Comparison of ENCODE assay signal across 8 mouse cellular contexts in genomic region chr7:123214365-123215075, GRCm38 (mm10). TPM values are rescaled to one million over a fixed set of nuclear protein-coding genes. Genes with fewer than 3 reads are reported as not detected.
DNase-seq lines count a peak whose midpoint lies in the region; ATAC-seq and TF ChIP-seq lines count a peak whose summit lies in the region.

Slc5a11 (plus strand) TSS chr7:123214780.

- no peaks in the 10 kb centered on the region for H3K36me3 ChIP-seq in midbrain, embryonic 10.5 days
- no peaks in the 10 kb centered on the region for H3K36me3 ChIP-seq in midbrain, embryonic 15.5 days (replicated peaks)
- no peaks in the 10 kb centered on the region for H3K36me3 ChIP-seq in heart, embryonic 15.5 days
- H3K36me3 ChIP-seq in stomach, postnatal 0 days (ENCODE audit: control insufficient read depth, insufficient read depth, low read length) = no peaks in the 10 kb centered on the region

- H3K4me3 ChIP-seq in midbrain, embryonic 10.5 days = no peak within 1 kb of the TSS
- no peak within 1 kb of the TSS for H3K4me3 ChIP-seq in midbrain, embryonic 15.5 days
- no peak within 1 kb of the TSS for H3K4me3 ChIP-seq in heart, embryonic 15.5 days
- no peak within 1 kb of the TSS for H3K4me3 ChIP-seq in stomach, postnatal 0 days (ENCODE audit: low read depth, low read length)

- WGBS in midbrain, embryonic 10.5 days = 30% methylated on average over 8 of the region's 8 CpGs
- 31% methylated on average over 8 of the region's 8 CpGs for WGBS in midbrain, embryonic 15.5 days
- 38% methylated on average over 8 of the region's 8 CpGs for WGBS in heart, embryonic 15.5 days
- WGBS in stomach, postnatal 0 days = 34% methylated on average over 7 of the region's 8 CpGs

- peaks cover 38% of the 10 kb centered on the region for H3K4me1 ChIP-seq in midbrain, embryonic 10.5 days
- H3K4me1 ChIP-seq in midbrain, embryonic 15.5 days = 0 out of 2 replicates have a peak, but pooled peaks cover 5% of the 10 kb centered on the region
- peaks cover 16% of the 10 kb centered on the region for H3K4me1 ChIP-seq in heart, embryonic 15.5 days (replicated peaks)
- H3K4me1 ChIP-seq in stomach, postnatal 0 days (replicated peaks; ENCODE audit: control insufficient read depth, insufficient read depth) = no peaks in the 10 kb centered on the region

- ATAC-seq in midbrain, embryonic 15.5 days (replicated peaks) = no peak
- ATAC-seq in heart, embryonic 15.5 days (replicated peaks; ENCODE audit: insufficient number of reproducible peaks, insufficient read depth, low FRiP score, low read depth) = peak; percentile 53; the same call in 1 of the 2 replicates
- peak; percentile 47; the same call in 1 of the 2 replicates for ATAC-seq in stomach, postnatal 0 days (ENCODE audit: low FRiP score, low TSS enrichment)
- no peak for ATAC-seq in cerebellum, adult (ENCODE audit: insufficient number of reproducible peaks, low FRiP score, low TSS enrichment)

- no peaks in the 10 kb centered on the region for H3K27me3 ChIP-seq in midbrain, embryonic 10.5 days (ENCODE audit: low read depth, poor library complexity, severe bottlenecking)
- no peaks in the 10 kb centered on the region for H3K27me3 ChIP-seq in midbrain, embryonic 15.5 days (replicated peaks)
- H3K27me3 ChIP-seq in heart, embryonic 15.5 days = no peaks in the 10 kb centered on the region
- no peaks in the 10 kb centered on the region for H3K27me3 ChIP-seq in stomach, postnatal 0 days (ENCODE audit: control insufficient read depth, insufficient read depth, low read length)

- TF ChIP-seq CTCF in stomach, postnatal 0 days (IDR thresholded peaks at IDR 0.05; ENCODE audit: low read depth) = peak; percentile 33; the same call in 1 of the 2 replicates

- no peaks in the 10 kb centered on the region for H3K9me3 ChIP-seq in midbrain, embryonic 10.5 days (replicated peaks)
- H3K9me3 ChIP-seq in midbrain, embryonic 15.5 days = no peaks in the 10 kb centered on the region
- no peaks in the 10 kb centered on the region for H3K9me3 ChIP-seq in heart, embryonic 15.5 days (replicated peaks)
- H3K9me3 ChIP-seq in stomach, postnatal 0 days (ENCODE audit: control insufficient read depth, low read length) = no peaks in the 10 kb centered on the region

- H3K4me2 ChIP-seq in midbrain, embryonic 15.5 days = no peak within 1 kb of the TSS
- H3K4me2 ChIP-seq in heart, embryonic 15.5 days = no peak within 1 kb of the TSS
- H3K4me2 ChIP-seq in stomach, postnatal 0 days (replicated peaks; ENCODE audit: low read depth) = no peak within 1 kb of the TSS

- no peak for TF ChIP-seq EP300 in stomach, postnatal 0 days (optimal IDR thresholded peaks at IDR 0.05)

- DNase-seq in midbrain, embryonic 10.5 days (ENCODE audit: low spot score) = no peak
- DNase-seq in kidney, postnatal 36 days = peak; percentile 88 to 91
- DNase-seq in stomach, postnatal 0 days (ENCODE audit: low spot score) = no peak
- DNase-seq in urinary bladder, postnatal 4 days (ENCODE audit: low spot score in 2 of 2) = no peak
- no peak for DNase-seq in urinary bladder, postnatal 10 days (ENCODE audit: low spot score)

- no peak within 1 kb of the TSS for H3K9ac ChIP-seq in midbrain, embryonic 15.5 days
- H3K9ac ChIP-seq in heart, embryonic 15.5 days = no peak within 1 kb of the TSS
- no peak within 1 kb of the TSS; the same call in 1 of the 2 replicates for H3K9ac ChIP-seq in stomach, postnatal 0 days (ENCODE audit: low read length)

- peak within 1 kb of the TSS; percentile 75 for H3K27ac ChIP-seq in midbrain, embryonic 10.5 days (replicated peaks)
- no peak within 1 kb of the TSS for H3K27ac ChIP-seq in midbrain, embryonic 15.5 days
- no peak within 1 kb of the TSS for H3K27ac ChIP-seq in heart, embryonic 15.5 days
- no peak within 1 kb of the TSS for H3K27ac ChIP-seq in stomach, postnatal 0 days (replicated peaks)

RNA-seq across cellular contexts. Expression of gene Slc5a11, which starts in this region (rescaled TPM):
- polyA plus RNA-seq in midbrain, embryonic 10.5 days (2016; fragmentation: Nextera tagmentation; extraction: Ambion mirVana) = 0.26 and 0.27 TPM in 2 replicates
- polyA plus RNA-seq in midbrain, embryonic 15.5 days (2015; fragmentation: Nextera tagmentation; extraction: Ambion mirVana) = 0.29 and 0.34 TPM in 2 replicates
- polyA plus RNA-seq in heart, embryonic 15.5 days (2015; fragmentation: Nextera tagmentation; extraction: Ambion mirVana) = 0.27 TPM in 1 of 2 replicates, not detected in the other
- polyA plus RNA-seq in stomach, postnatal 0 days (2015; fragmentation: Nextera tagmentation; extraction: Ambion mirVana) = 0.06 TPM in 1 of 2 replicates, not detected in the other

Comparison
In these comparisons a context has a peak if more than half of its experiments do, and no peak if none do; other contexts are left out.
1. Peak in ATAC-seq in heart, embryonic 15.5 days; RNA of the gene not detected or under 1 TPM.
2. Peak in ATAC-seq in stomach, postnatal 0 days; RNA of the gene not detected or under 1 TPM.
3. DNase-seq: peak in kidney, postnatal 36 days (2 of 2); none in midbrain, embryonic 10.5 days (single experiment), stomach, postnatal 0 days (single experiment), urinary bladder, postnatal 4 days (0 of 2) and urinary bladder, postnatal 10 days (single experiment).